Comparison of ENCODE assay signal across 8 mouse cellular contexts in the genomic region with DNA sequence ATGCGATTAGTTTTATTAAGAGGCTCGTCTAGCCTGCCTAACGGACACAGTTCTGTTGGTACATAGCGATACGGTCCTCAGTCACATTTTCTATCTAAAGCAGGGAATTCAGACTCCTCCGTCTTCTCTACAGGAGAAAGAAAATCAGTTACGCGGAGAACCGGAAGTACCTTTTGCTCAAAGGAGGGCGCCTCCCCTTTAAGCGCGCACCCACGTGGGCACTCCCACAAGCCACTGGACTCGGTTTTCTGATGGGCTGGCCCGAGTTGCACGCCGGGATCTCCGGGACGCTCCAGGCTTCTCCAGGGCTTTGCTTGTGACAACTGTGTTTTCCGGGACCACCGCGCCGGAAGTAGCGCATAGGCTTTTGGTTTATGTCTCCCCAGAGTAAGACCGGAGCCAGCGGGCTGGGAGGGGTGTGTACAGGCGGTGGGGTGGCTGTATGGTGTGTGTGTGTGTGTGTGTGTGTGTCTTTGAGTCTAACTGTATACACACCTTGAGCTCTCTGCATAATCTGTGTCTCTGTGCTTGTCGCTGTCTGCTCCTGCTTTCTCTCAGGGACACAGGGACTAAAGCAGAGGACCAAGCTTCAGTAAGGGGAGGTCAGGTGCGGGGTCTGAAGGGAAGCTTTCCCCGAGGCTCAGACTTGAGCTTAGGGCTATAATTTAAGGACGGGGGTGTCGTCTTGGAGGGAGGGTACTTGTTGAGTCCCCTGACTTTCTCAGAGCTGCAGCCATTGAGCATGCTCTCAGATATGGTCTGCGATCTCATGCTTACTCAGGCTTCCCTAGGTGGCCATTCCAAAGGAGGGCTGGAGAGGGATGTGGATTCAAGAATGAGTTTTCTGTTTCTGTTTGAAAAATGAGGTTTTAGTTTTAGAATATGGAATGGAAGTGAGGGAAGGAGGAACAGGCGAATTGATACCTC. TPM values are rescaled to one million over a fixed set of nuclear protein-coding genes. Genes with fewer than 3 reads are reported as not detected.
DNase-seq lines count a peak whose midpoint lies in the region; ATAC-seq lines count a peak whose summit lies in the region.

A gene (plus strand): TSS at position 285 of the 927 bp plus-strand sequence.

- H3K36me3 ChIP-seq in hindbrain, embryonic 15.5 days, result no peaks in the 10 kb centered on the region

- whole genome bisulfite sequencing in hindbrain, embryonic 15.5 days, result 3% methylated on average over 34 of the region's 34 CpGs

- H3K4me3 ChIP-seq in hindbrain, embryonic 15.5 days, result peak within 1 kb of the TSS; percentile 56

- peak within 1 kb of the TSS; percentile 71 for H3K4me2 ChIP-seq in hindbrain, embryonic 15.5 days

- no peaks in the 10 kb centered on the region for H3K27me3 ChIP-seq in hindbrain, embryonic 15.5 days

- peak; percentile 94 for DNase-seq in R1 (ENCODE audit: low read depth, low spot score)
- DNase-seq in cerebellum, postnatal 25 days, result peak; percentile 85 to 91
- DNase-seq in frontal cortex, postnatal 25 days (ENCODE audit: low spot score in 2 of 2), result peak; percentile 78 to 85
- DNase-seq in left cerebral cortex, adult 11 months (ENCODE audit: low spot score), result peak; percentile 84
- DNase-seq in lung, postnatal 4 days, result peak; percentile 91 to 95
- DNase-seq in retina, postnatal 7 days (ENCODE audit: low read depth, low spot score), result peak; percentile 82
- peak; percentile 67 for DNase-seq in urinary bladder, adult 2 months (ENCODE audit: low spot score)

- H3K9ac ChIP-seq in hindbrain, embryonic 15.5 days, result peak within 1 kb of the TSS; percentile 68

- H3K27ac ChIP-seq in hindbrain, embryonic 15.5 days (replicated peaks), result peak within 1 kb of the TSS; percentile 91

- H3K9me3 ChIP-seq in hindbrain, embryonic 15.5 days, result no peaks in the 10 kb centered on the region

- H3K4me1 ChIP-seq in hindbrain, embryonic 15.5 days (replicated peaks), result peaks cover 11% of the 10 kb centered on the region

- peak; percentile 98 for ATAC-seq in hindbrain, embryonic 15.5 days (ENCODE audit: low FRiP score, low read depth)

RNA-seq across cellular contexts. Expression of the gene that starts here (rescaled TPM):
- polyA plus RNA-seq in hindbrain, embryonic 15.5 days (2015; fragmentation: Nextera tagmentation; extraction: Ambion mirVana), result 9.3 and 10.4 TPM in 2 replicates
- 3.8 TPM in 2 replicates for polyA plus RNA-seq in urinary bladder, adult 2 months (2012; rRNA removed)

Comparison
In these comparisons a context has a peak if more than half of its experiments do, and no peak if none do; other contexts are left out.
1. Peak in every context shown above with its lines: DNase-seq, ATAC-seq, H3K4me3 ChIP-seq and H3K27ac ChIP-seq.